Mouse (Mus musculus): ENCODE data around the gene Acot6.
"Not testable (repeated sequence)": the region's sequence is repeated elsewhere in the genome, so short reads cannot be mapped to it uniquely, and the experiment has no call there.

DNA sequence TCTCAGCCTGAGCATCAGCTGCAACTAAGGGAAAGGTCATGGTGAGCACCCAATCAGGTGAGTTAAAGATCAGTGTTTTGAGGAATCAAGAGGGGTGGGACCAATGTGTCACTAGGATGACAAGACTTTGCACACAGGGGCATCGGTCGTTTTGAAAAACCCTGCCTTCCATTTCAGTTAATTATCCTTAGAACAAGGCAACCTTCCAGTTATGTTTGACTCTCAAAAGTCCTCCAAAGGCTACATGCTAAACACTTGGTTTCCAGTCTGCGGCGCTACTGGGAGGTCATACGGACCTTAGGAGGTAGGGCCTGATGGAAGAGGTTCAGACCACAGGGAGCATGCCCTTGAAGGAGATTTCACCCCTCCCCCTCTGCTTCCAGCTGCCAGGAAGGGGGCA is 49.7 kb upstream of the Acot6 start:
- not testable (repeated sequence) for TF ChIP-seq POLR2A (IDR thresholded peaks at IDR 0.05; ENCODE audit: borderline replicate concordance, insufficient read depth, low read length); CTCF (IDR thresholded peaks at IDR 0.05; ENCODE audit: borderline replicate concordance, insufficient read depth, low read depth, low read length)

Data from cerebellum, adult 2 months (tissue).